Mouse (Mus musculus): Measurements from ENCODE around the gene Cyth1. TPM values are rescaled to one million over a fixed set of nuclear protein-coding genes. Genes with fewer than 3 reads are reported as not detected.

Cyth1 gene
- polyA plus RNA-seq, 1 experiment from 2014 or later: 14.4 TPM

GRCm38 (mm10) chr11:118130534-118130933 is 117.9 kb downstream of the Cyth1 start, which contains the start of gene Dnah17:
Gene Dnah17 (minus strand): TSS chr11:118130634.
- Histone ChIP-seq H3K36me3 (ENCODE audit: control insufficient read depth, insufficient read depth, low read length) (no peaks in the 10 kb centered on the region), H3K9ac (ENCODE audit: low read length) (no peak within 1 kb of the TSS), H3K4me3 (ENCODE audit: low read length) (no peak within 1 kb of the TSS), H3K27ac (ENCODE audit: low read length) (no peak within 1 kb of the TSS), H3K4me2 (ENCODE audit: low read depth, low read length) (no peak within 1 kb of the TSS), H3K4me1 (replicated peaks; ENCODE audit: control insufficient read depth, insufficient read depth, low read length) (peaks cover 5% of the 10 kb centered on the region; the same call in 1 of the 2 replicates), H3K9me3 (ENCODE audit: control insufficient read depth, low read length) (no peaks in the 10 kb centered on the region), H3K27me3 (ENCODE audit: control insufficient read depth, insufficient read depth, low read depth, low read length) (no peaks in the 10 kb centered on the region)
- ATAC-seq (ENCODE audit: low read depth): no peak
- WGBS: 81% methylated on average over 7 of the region's 7 CpGs

GRCm38 (mm10) chr11:118129812-118130211 is 118.6 kb downstream of the Cyth1 start:
- no peaks in the 10 kb centered on the region for H3K27me3 ChIP-seq (ENCODE audit: control insufficient read depth, insufficient read depth, low read depth, low read length)
- no peaks in the 10 kb centered on the region for H3K36me3 ChIP-seq (ENCODE audit: control insufficient read depth, insufficient read depth, low read length)
- H3K9ac ChIP-seq (ENCODE audit: low read length): no peak overlapping the region
- WGBS: 85% methylated on average over 2 of the region's 2 CpGs
- H3K4me1 ChIP-seq (replicated peaks; ENCODE audit: control insufficient read depth, insufficient read depth, low read length): peaks cover 3% of the 10 kb centered on the region; the same call in 1 of the 2 replicates
- no peak overlapping the region for H3K4me2 ChIP-seq (ENCODE audit: low read depth, low read length)
- no peaks in the 10 kb centered on the region for H3K9me3 ChIP-seq (ENCODE audit: control insufficient read depth, low read length)
- no peak for ATAC-seq (ENCODE audit: low read depth)
- H3K27ac ChIP-seq (ENCODE audit: low read length): no peak overlapping the region
- H3K4me3 ChIP-seq (ENCODE audit: low read length): no peak overlapping the region

GRCm38 (mm10) chr11:118121592-118121991 is 126.8 kb downstream of the Cyth1 start:
- Histone ChIP-seq H3K4me3 (ENCODE audit: low read length) (no peak overlapping the region), H3K9ac (ENCODE audit: low read length) (no peak overlapping the region), H3K9me3 (ENCODE audit: control insufficient read depth, low read length) (no peaks in the 10 kb centered on the region), H3K4me2 (ENCODE audit: low read depth, low read length) (no peak overlapping the region), H3K27me3 (ENCODE audit: control insufficient read depth, insufficient read depth, low read depth, low read length) (no peaks in the 10 kb centered on the region), H3K27ac (ENCODE audit: low read length) (no peak overlapping the region), H3K36me3 (ENCODE audit: control insufficient read depth, insufficient read depth, low read length) (no peaks in the 10 kb centered on the region), H3K4me1 (replicated peaks; ENCODE audit: control insufficient read depth, insufficient read depth, low read length) (no peaks in the 10 kb centered on the region)
- ATAC-seq (ENCODE audit: low read depth): no peak
- WGBS: 80% methylated on average over 11 of the region's 11 CpGs

- Histone ChIP-seq H3K9me3 (ENCODE audit: control insufficient read depth, low read length) (no peaks in the 10 kb centered on the region), H3K4me3 (ENCODE audit: low read length) (no peak overlapping the region), H3K4me1 (replicated peaks; ENCODE audit: control insufficient read depth, insufficient read depth, low read length) (no peaks in the 10 kb centered on the region), H3K9ac (ENCODE audit: low read length) (no peak overlapping the region), H3K27ac (ENCODE audit: low read length) (no peak overlapping the region), H3K27me3 (ENCODE audit: control insufficient read depth, insufficient read depth, low read depth, low read length) (no peaks in the 10 kb centered on the region), H3K36me3 (ENCODE audit: control insufficient read depth, insufficient read depth, low read length) (no peaks in the 10 kb centered on the region), H3K4me2 (ENCODE audit: low read depth, low read length) (no peak overlapping the region)
- no peak for ATAC-seq (ENCODE audit: low read depth)
- 46% methylated on average over 8 of the region's 8 CpGs for WGBS
Measured at GRCm38 (mm10) chr11:118118777-118119176, 129.6 kb downstream of the Cyth1 start.

- WGBS: 45% methylated on average over 8 of the region's 8 CpGs
- no peak overlapping the region for H3K9ac ChIP-seq (ENCODE audit: low read length)
- H3K4me3 ChIP-seq (ENCODE audit: low read length): no peak overlapping the region
- no peaks in the 10 kb centered on the region for H3K36me3 ChIP-seq (ENCODE audit: control insufficient read depth, insufficient read depth, low read length)
- no peak overlapping the region for H3K27ac ChIP-seq (ENCODE audit: low read length)
- ATAC-seq (ENCODE audit: low read depth): no peak
- H3K4me1 ChIP-seq (replicated peaks; ENCODE audit: control insufficient read depth, insufficient read depth, low read length): no peaks in the 10 kb centered on the region
- H3K4me2 ChIP-seq (ENCODE audit: low read depth, low read length): no peak overlapping the region
- no peaks in the 10 kb centered on the region for H3K9me3 ChIP-seq (ENCODE audit: control insufficient read depth, low read length)
- H3K27me3 ChIP-seq (ENCODE audit: control insufficient read depth, insufficient read depth, low read depth, low read length): no peaks in the 10 kb centered on the region
Measured at GRCm38 (mm10) chr11:118114581-118115110, 133.7 kb downstream of the Cyth1 start.

- no peak for ATAC-seq (ENCODE audit: low read depth)
- H3K4me1 ChIP-seq (replicated peaks; ENCODE audit: control insufficient read depth, insufficient read depth, low read length): no peaks in the 10 kb centered on the region
- H3K4me3 ChIP-seq (ENCODE audit: low read length): no peak overlapping the region
- H3K27me3 ChIP-seq (ENCODE audit: control insufficient read depth, insufficient read depth, low read depth, low read length): no peaks in the 10 kb centered on the region
- H3K9ac ChIP-seq (ENCODE audit: low read length): no peak overlapping the region
- no peak overlapping the region for H3K4me2 ChIP-seq (ENCODE audit: low read depth, low read length)
- WGBS: 61% methylated on average over 14 of the region's 14 CpGs
- no peak overlapping the region for H3K27ac ChIP-seq (ENCODE audit: low read length)
- H3K36me3 ChIP-seq (ENCODE audit: control insufficient read depth, insufficient read depth, low read length): no peaks in the 10 kb centered on the region
- H3K9me3 ChIP-seq (ENCODE audit: control insufficient read depth, low read length): no peaks in the 10 kb centered on the region
Measured at GRCm38 (mm10) chr11:118113516-118114205, 134.7 kb downstream of the Cyth1 start.

- Histone ChIP-seq H3K27ac (ENCODE audit: low read length) (no peak overlapping the region), H3K9me3 (ENCODE audit: control insufficient read depth, low read length) (no peaks in the 10 kb centered on the region), H3K4me1 (replicated peaks; ENCODE audit: control insufficient read depth, insufficient read depth, low read length) (no peaks in the 10 kb centered on the region), H3K36me3 (ENCODE audit: control insufficient read depth, insufficient read depth, low read length) (no peaks in the 10 kb centered on the region), H3K9ac (ENCODE audit: low read length) (no peak overlapping the region), H3K4me3 (ENCODE audit: low read length) (no peak overlapping the region), H3K27me3 (ENCODE audit: control insufficient read depth, insufficient read depth, low read depth, low read length) (no peaks in the 10 kb centered on the region), H3K4me2 (ENCODE audit: low read depth, low read length) (no peak overlapping the region)
- 2% methylated on average over 5 of the region's 5 CpGs for WGBS
- ATAC-seq (ENCODE audit: low read depth): peak; percentile 69
Measured at GRCm38 (mm10) chr11:118104001-118104400, 144.4 kb downstream of the Cyth1 start.

- peak; percentile 6; the same call in 1 of the 2 replicates for ATAC-seq (ENCODE audit: low read depth)
- H3K4me2 ChIP-seq (ENCODE audit: low read depth, low read length): no peak overlapping the region
- no peak overlapping the region for H3K27ac ChIP-seq (ENCODE audit: low read length)
- 90% methylated on average over 5 of the region's 5 CpGs for WGBS
- H3K36me3 ChIP-seq (ENCODE audit: control insufficient read depth, insufficient read depth, low read length): no peaks in the 10 kb centered on the region
- no peaks in the 10 kb centered on the region for H3K4me1 ChIP-seq (replicated peaks; ENCODE audit: control insufficient read depth, insufficient read depth, low read length)
- H3K9ac ChIP-seq (ENCODE audit: low read length): no peak overlapping the region
- H3K9me3 ChIP-seq (ENCODE audit: control insufficient read depth, low read length): no peaks in the 10 kb centered on the region
- no peaks in the 10 kb centered on the region for H3K27me3 ChIP-seq (ENCODE audit: control insufficient read depth, insufficient read depth, low read depth, low read length)
- no peak overlapping the region for H3K4me3 ChIP-seq (ENCODE audit: low read length)
Measured at GRCm38 (mm10) chr11:118103383-118103782, 145.0 kb downstream of the Cyth1 start.

GRCm38 (mm10) chr11:118102838-118103237 is 145.6 kb downstream of the Cyth1 start:
- peak; percentile 52; the same call in 1 of the 2 replicates for ATAC-seq (ENCODE audit: low read depth)
- whole genome bisulfite sequencing: 50% methylated on average over 3 of the region's 3 CpGs
- no peak overlapping the region for H3K9ac ChIP-seq (ENCODE audit: low read length)

More at GRCm38 (mm10) chr11:118102838-118103237, 145.6 kb downstream of the Cyth1 start:
- Histone ChIP-seq H3K27me3 (ENCODE audit: control insufficient read depth, insufficient read depth, low read depth, low read length) (no peaks in the 10 kb centered on the region), H3K27ac (ENCODE audit: low read length) (no peak overlapping the region), H3K4me3 (ENCODE audit: low read length) (no peak overlapping the region), H3K4me2 (ENCODE audit: low read depth, low read length) (no peak overlapping the region), H3K4me1 (replicated peaks; ENCODE audit: control insufficient read depth, insufficient read depth, low read length) (no peaks in the 10 kb centered on the region), H3K9me3 (ENCODE audit: control insufficient read depth, low read length) (no peaks in the 10 kb centered on the region), H3K36me3 (ENCODE audit: control insufficient read depth, insufficient read depth, low read length) (no peaks in the 10 kb centered on the region)
